Comparison of ENCODE assay signal across 22 mouse cellular contexts in the genomic region with DNA sequence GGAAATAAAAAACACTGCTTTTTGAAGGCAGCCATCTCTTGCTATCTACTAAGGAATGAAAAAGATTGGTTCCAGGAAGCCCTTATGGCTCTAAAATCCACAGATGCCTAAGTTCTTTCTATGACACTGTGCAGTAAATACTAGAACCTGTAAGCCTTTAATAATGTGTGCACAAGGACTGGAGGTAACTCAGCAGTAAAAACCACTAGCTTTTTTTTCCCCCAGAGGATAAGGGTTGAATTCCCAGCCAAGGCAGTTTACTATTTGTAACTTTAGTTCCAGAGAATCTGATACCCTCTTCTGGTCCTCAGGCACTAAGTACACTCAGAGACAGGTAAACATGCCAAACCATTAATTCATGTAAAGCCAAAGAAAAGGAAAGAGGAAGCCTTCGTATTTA. TPM values are rescaled to one million over a fixed set of nuclear protein-coding genes. Genes with fewer than 3 reads are reported as not detected.
"Had no signal": no experiment of that assay in that cellular context is flagged by ENCODE, and none has a peak within 500 bp of the region (broad histone marks: within the 10 kb centered on the region; RNA-seq: fewer than 3 reads in every experiment).

No protein-coding gene starts in this region.

RNA-seq across cellular contexts. Expression of a gene that starts 20.1 kb away (rescaled TPM):
- polyA plus RNA-seq: heart, embryonic 10.5 days; heart, embryonic 11.5 days; heart, embryonic 12.5 days; heart, embryonic 13.5 days; heart, embryonic 14.5 days; heart, embryonic 15.5 days; heart, postnatal 0 days; hindbrain, embryonic 10.5 days; hindbrain, embryonic 11.5 days; hindbrain, embryonic 12.5 days; hindbrain, embryonic 13.5 days; hindbrain, embryonic 14.5 days; hindbrain, embryonic 15.5 days; hindbrain, embryonic 16.5 days; hindbrain, postnatal 0 days; inflammation-experienced regulatory T-cells, adult 6 months; intestine, embryonic 14.5 days; intestine, embryonic 15.5 days; intestine, embryonic 16.5 days; kidney, adult 2 months; kidney, embryonic 14.5 days; kidney, embryonic 15.5 days had no signal
